Mouse (Mus musculus) heart, postnatal 0 days (tissue): Measurements from ENCODE around the gene Olfr918.

Experiments
- CTCF ChIP-seq: IDR thresholded peaks from 2 replicates; pipeline ENCODE4 v1.5.1; 2016; ENCODE audit warnings: antibody characterized with exemption, control low read depth, low read depth
- EP300 ChIP-seq: IDR thresholded peaks from 2 replicates; pipeline ENCODE4 v1.6.1; 2016; ENCODE audit warnings: antibody characterized with exemption, low read depth

DNA sequence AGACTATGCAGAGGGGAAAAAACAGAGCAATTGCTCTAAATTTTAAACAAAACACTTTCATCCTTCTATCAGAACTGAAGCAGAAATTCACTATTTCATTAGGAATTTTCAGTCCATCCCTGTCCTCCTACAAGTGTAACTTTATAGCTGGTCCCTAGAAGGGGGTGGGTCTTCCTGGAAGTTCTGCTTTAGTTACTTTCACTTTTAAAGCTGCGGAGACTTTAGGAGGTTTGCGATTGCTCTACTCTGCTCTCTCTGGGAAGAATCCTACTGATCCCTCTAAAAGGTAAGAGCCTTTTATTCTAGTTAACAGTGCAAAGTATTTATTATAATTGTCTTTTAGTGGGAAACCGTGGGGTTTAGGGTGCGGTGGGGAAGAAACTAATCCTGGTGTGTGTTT is 43.7 kb upstream of the Olfr918 start, which contains the start of gene Vwa5a:
- TF ChIP-seq CTCF (no peak), EP300 (no peak)
